Mouse (Mus musculus): Measurements from ENCODE around the gene Pax8.

DNA sequence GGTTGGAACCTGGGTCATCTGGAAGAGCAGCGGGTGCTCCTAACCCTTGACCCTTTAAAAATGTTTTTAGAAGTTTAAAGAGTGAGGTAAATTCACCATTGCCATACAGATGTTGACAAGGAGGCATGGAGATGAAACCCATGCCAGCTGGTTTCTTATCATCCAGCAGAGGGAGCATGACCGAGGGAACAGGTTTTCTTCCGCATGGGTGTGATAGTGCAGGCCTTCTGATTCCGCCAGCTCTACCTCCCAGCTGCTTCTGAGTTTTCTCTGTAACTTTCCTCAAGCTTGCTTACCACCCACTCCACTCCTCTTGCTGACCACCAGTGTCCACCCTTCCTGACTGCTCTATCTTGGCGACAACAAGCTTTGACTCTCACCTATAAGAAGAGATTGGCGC, 15.2 kb upstream of the Pax8 start:
- TF ChIP-seq KAT2A (IDR thresholded peaks at IDR 0.05; ENCODE audit: insufficient replicate concordance, low read length) = no peak
- TF ChIP-seq POLR2A (IDR thresholded peaks at IDR 0.05; ENCODE audit: low read depth, low read length) = no peak
- no peak for TF ChIP-seq TBP (conservative IDR thresholded peaks at IDR 0.05; ENCODE audit: low read depth, low read length)
- TF ChIP-seq MAX (IDR thresholded peaks at IDR 0.05; ENCODE audit: low read length) = no peak
- no peak for TF ChIP-seq EP300 (IDR thresholded peaks at IDR 0.05; ENCODE audit: low read length)
- TF ChIP-seq IRF4 (IDR thresholded peaks at IDR 0.05; ENCODE audit: low read depth, low read length) = no peak
